In genomic region chr11:77492311-77492871, GRCm38 (mm10) we compare ENCODE assay signal across 8 mouse cellular contexts. TPM values are rescaled to one million over a fixed set of nuclear protein-coding genes. Genes with fewer than 3 reads are reported as not detected.
A peak's percentile ranks its signal among the peaks of the same experiment; 100 is the strongest.
DNase-seq lines count a peak whose midpoint lies in the region; ATAC-seq and TF ChIP-seq lines count a peak whose summit lies in the region.

No protein-coding gene starts in this region.

- peak; percentile 44 for DNase-seq in adrenal gland, adult 2 months
- no peak for DNase-seq in adrenal gland, postnatal 4 days (ENCODE audit: low spot score in 2 of 2)
- no peak for DNase-seq in lung, postnatal 36 days
- DNase-seq in ovary, postnatal 10 days (ENCODE audit: low spot score): no peak

- TF ChIP-seq POLR2A in olfactory bulb, adult 2 months (IDR thresholded peaks at IDR 0.05; ENCODE audit: insufficient read depth, low read depth, low read length): no peak

- no peak for TF ChIP-seq CTCF in olfactory bulb, adult 2 months (IDR thresholded peaks at IDR 0.05; ENCODE audit: insufficient read depth, low read depth, low read length)

- no peaks in the 10 kb centered on the region for H3K27me3 ChIP-seq in lung, embryonic 15.5 days
- H3K27me3 ChIP-seq in forebrain, embryonic 16.5 days (replicated peaks; ENCODE audit: control insufficient read depth, insufficient read depth, low read length): no peaks in the 10 kb centered on the region
- no peaks in the 10 kb centered on the region for H3K27me3 ChIP-seq in limb, embryonic 13.5 days

- WGBS in lung, embryonic 15.5 days: under 1% methylated on average over 18 of the region's 18 CpGs
- WGBS in forebrain, embryonic 16.5 days: under 1% methylated on average over 13 of the region's 18 CpGs
- under 1% methylated on average over 18 of the region's 18 CpGs for WGBS in limb, embryonic 13.5 days
- WGBS in olfactory bulb, adult 2 months: under 1% methylated on average over 18 of the region's 18 CpGs

- H3K4me3 ChIP-seq in lung, embryonic 15.5 days: peak overlapping the region; percentile 95
- peak overlapping the region; percentile 71 for H3K4me3 ChIP-seq in forebrain, embryonic 16.5 days (replicated peaks; ENCODE audit: low read length)
- H3K4me3 ChIP-seq in limb, embryonic 13.5 days: peak overlapping the region; percentile 94
- peak overlapping the region; percentile 89 for H3K4me3 ChIP-seq in olfactory bulb, adult 2 months (ENCODE audit: insufficient read depth, low read depth, low read length)

- peak overlapping the region; percentile 92 for H3K4me2 ChIP-seq in lung, embryonic 15.5 days
- peak overlapping the region; percentile 94 for H3K4me2 ChIP-seq in forebrain, embryonic 16.5 days (ENCODE audit: low read length)
- H3K4me2 ChIP-seq in limb, embryonic 13.5 days (replicated peaks): peak overlapping the region; percentile 96

- H3K9ac ChIP-seq in lung, embryonic 15.5 days: peak overlapping the region; percentile 46
- peak overlapping the region; percentile 88 for H3K9ac ChIP-seq in forebrain, embryonic 16.5 days (replicated peaks; ENCODE audit: low read depth, low read length)
- H3K9ac ChIP-seq in limb, embryonic 13.5 days: peak overlapping the region; percentile 93

- H3K4me1 ChIP-seq in lung, embryonic 15.5 days: peaks cover 80% of the 10 kb centered on the region
- H3K4me1 ChIP-seq in forebrain, embryonic 16.5 days (replicated peaks; ENCODE audit: control insufficient read depth, insufficient read depth, low read length): peaks cover 58% of the 10 kb centered on the region
- H3K4me1 ChIP-seq in limb, embryonic 13.5 days: peaks cover 74% of the 10 kb centered on the region
- H3K4me1 ChIP-seq in olfactory bulb, adult 2 months (ENCODE audit: control insufficient read depth, insufficient read depth, low read length): peaks cover 50% of the 10 kb centered on the region

- H3K9me3 ChIP-seq in lung, embryonic 15.5 days: no peaks in the 10 kb centered on the region
- no peaks in the 10 kb centered on the region for H3K9me3 ChIP-seq in forebrain, embryonic 16.5 days (ENCODE audit: control insufficient read depth, low read length)
- H3K9me3 ChIP-seq in limb, embryonic 13.5 days: no peaks in the 10 kb centered on the region

- no peak for ATAC-seq in lung, embryonic 15.5 days (ENCODE audit: borderline replicate concordance, extremely low read depth, low FRiP score, low TSS enrichment)
- ATAC-seq in forebrain, embryonic 16.5 days: no peak
- ATAC-seq in limb, embryonic 13.5 days (ENCODE audit: low FRiP score, low read depth): no peak

- H3K27ac ChIP-seq in lung, embryonic 15.5 days: peak overlapping the region; percentile 96
- H3K27ac ChIP-seq in forebrain, embryonic 16.5 days (ENCODE audit: low read length): peak overlapping the region; percentile 95
- H3K27ac ChIP-seq in limb, embryonic 13.5 days: peak overlapping the region; percentile 95
- H3K27ac ChIP-seq in olfactory bulb, adult 2 months (ENCODE audit: insufficient read depth, low read depth, low read length): peak overlapping the region; percentile 96

- no peaks in the 10 kb centered on the region for H3K36me3 ChIP-seq in lung, embryonic 15.5 days
- no peaks in the 10 kb centered on the region for H3K36me3 ChIP-seq in forebrain, embryonic 16.5 days (ENCODE audit: control insufficient read depth, insufficient read depth)
- H3K36me3 ChIP-seq in limb, embryonic 13.5 days: no peaks in the 10 kb centered on the region

RNA-seq across cellular contexts. Expression of gene Git1, which starts 1.0 kb away (rescaled TPM):
- 10 to 100 TPM; 42.1 to 48.8 TPM for total RNA-seq in adrenal gland, adult 2 months (2021)
- 69.5 and 72.1 TPM in 2 replicates for polyA plus RNA-seq in adrenal gland, adult 2 months (2012; rRNA removed)
- total RNA-seq in adrenal gland, postnatal 4 days (2021): 10 to 100 TPM; 79.8 to 87.9 TPM
- 9.5 and 9.8 TPM in 2 replicates for polyA plus RNA-seq in lung, embryonic 15.5 days (2015; fragmentation: Nextera tagmentation; extraction: Ambion mirVana)
- 14.1 and 16.3 TPM in 2 replicates for polyA plus RNA-seq in forebrain, embryonic 16.5 days (2015; fragmentation: Nextera tagmentation; extraction: Ambion mirVana)
- polyA plus RNA-seq in limb, embryonic 13.5 days (2015; fragmentation: Nextera tagmentation; extraction: Ambion mirVana): 9.8 and 10.9 TPM in 2 replicates
- polyA plus RNA-seq in olfactory bulb, adult 2 months (2012; ENCODE audit: insufficient read depth, insufficient read length, low replicate concordance, missing spikeins): not detected in 2 replicates

RNA-seq across cellular contexts. Expression of gene Ankrd13b, which starts 2.9 kb away (rescaled TPM):
- total RNA-seq in adrenal gland, adult 2 months (2021): 1 to 10 TPM; 6.0 to 7.3 TPM
- polyA plus RNA-seq in adrenal gland, adult 2 months (2012; rRNA removed): 24.7 and 27.8 TPM in 2 replicates
- total RNA-seq in adrenal gland, postnatal 4 days (2021): 10 to 100 TPM; 16.3 to 21.8 TPM
- 6.5 and 7.1 TPM in 2 replicates for polyA plus RNA-seq in lung, embryonic 15.5 days (2015; fragmentation: Nextera tagmentation; extraction: Ambion mirVana)
- polyA plus RNA-seq in forebrain, embryonic 16.5 days (2015; fragmentation: Nextera tagmentation; extraction: Ambion mirVana): 33.1 and 38.4 TPM in 2 replicates
- polyA plus RNA-seq in limb, embryonic 13.5 days (2015; fragmentation: Nextera tagmentation; extraction: Ambion mirVana): 10.0 and 10.4 TPM in 2 replicates
- not detected in 2 replicates for polyA plus RNA-seq in olfactory bulb, adult 2 months (2012; ENCODE audit: insufficient read depth, insufficient read length, low replicate concordance, missing spikeins)

RNA-seq across cellular contexts. Expression of gene Abhd15, which starts 22.5 kb away (rescaled TPM):
- 10 to 100 TPM; 12.1 to 29.9 TPM for total RNA-seq in adrenal gland, adult 2 months (2021)
- 28.7 and 38.9 TPM in 2 replicates for polyA plus RNA-seq in adrenal gland, adult 2 months (2012; rRNA removed)
- 10 to 100 TPM; 12.4 to 17.0 TPM for total RNA-seq in adrenal gland, postnatal 4 days (2021)
- polyA plus RNA-seq in lung, embryonic 15.5 days (2015; fragmentation: Nextera tagmentation; extraction: Ambion mirVana): 3.8 and 4.0 TPM in 2 replicates
- 1.4 and 1.8 TPM in 2 replicates for polyA plus RNA-seq in forebrain, embryonic 16.5 days (2015; fragmentation: Nextera tagmentation; extraction: Ambion mirVana)
- polyA plus RNA-seq in limb, embryonic 13.5 days (2015; fragmentation: Nextera tagmentation; extraction: Ambion mirVana): 1.5 and 1.6 TPM in 2 replicates
- polyA plus RNA-seq in olfactory bulb, adult 2 months (2012; ENCODE audit: insufficient read depth, insufficient read length, low replicate concordance, missing spikeins): not detected in 2 replicates

RNA-seq across cellular contexts. Expression of gene Trp53i13, which starts 23.4 kb away (rescaled TPM):
- 10 to 100 TPM in 1 of 2 experiments, 1 to 10 TPM in 1; 6.3 to 15.6 TPM for total RNA-seq in adrenal gland, adult 2 months (2021)
- polyA plus RNA-seq in adrenal gland, adult 2 months (2012; rRNA removed): 31.1 and 37.1 TPM in 2 replicates
- total RNA-seq in adrenal gland, postnatal 4 days (2021): 10 to 100 TPM; 17.5 to 19.1 TPM
- polyA plus RNA-seq in lung, embryonic 15.5 days (2015; fragmentation: Nextera tagmentation; extraction: Ambion mirVana): 42.7 and 43.1 TPM in 2 replicates
- polyA plus RNA-seq in forebrain, embryonic 16.5 days (2015; fragmentation: Nextera tagmentation; extraction: Ambion mirVana): 13.0 and 14.9 TPM in 2 replicates
- 57.6 and 57.8 TPM in 2 replicates for polyA plus RNA-seq in limb, embryonic 13.5 days (2015; fragmentation: Nextera tagmentation; extraction: Ambion mirVana)
- not detected in 2 replicates for polyA plus RNA-seq in olfactory bulb, adult 2 months (2012; ENCODE audit: insufficient read depth, insufficient read length, low replicate concordance, missing spikeins)

RNA-seq across cellular contexts. Expression of gene Gm10392, which starts 26.6 kb away (rescaled TPM):
- total RNA-seq in adrenal gland, adult 2 months (2021): not detected
- 0.08 TPM in 1 of 2 replicates, not detected in the other for polyA plus RNA-seq in adrenal gland, adult 2 months (2012; rRNA removed)
- total RNA-seq in adrenal gland, postnatal 4 days (2021): not detected
- polyA plus RNA-seq in lung, embryonic 15.5 days (2015; fragmentation: Nextera tagmentation; extraction: Ambion mirVana): 0.10 and 0.11 TPM in 2 replicates
- not detected in 2 replicates for polyA plus RNA-seq in forebrain, embryonic 16.5 days (2015; fragmentation: Nextera tagmentation; extraction: Ambion mirVana)
- not detected in 2 replicates for polyA plus RNA-seq in limb, embryonic 13.5 days (2015; fragmentation: Nextera tagmentation; extraction: Ambion mirVana)
- polyA plus RNA-seq in olfactory bulb, adult 2 months (2012; ENCODE audit: insufficient read depth, insufficient read length, low replicate concordance, missing spikeins): not detected in 2 replicates
